27 mouse cellular contexts compared by ENCODE assay signal in the genomic region with DNA sequence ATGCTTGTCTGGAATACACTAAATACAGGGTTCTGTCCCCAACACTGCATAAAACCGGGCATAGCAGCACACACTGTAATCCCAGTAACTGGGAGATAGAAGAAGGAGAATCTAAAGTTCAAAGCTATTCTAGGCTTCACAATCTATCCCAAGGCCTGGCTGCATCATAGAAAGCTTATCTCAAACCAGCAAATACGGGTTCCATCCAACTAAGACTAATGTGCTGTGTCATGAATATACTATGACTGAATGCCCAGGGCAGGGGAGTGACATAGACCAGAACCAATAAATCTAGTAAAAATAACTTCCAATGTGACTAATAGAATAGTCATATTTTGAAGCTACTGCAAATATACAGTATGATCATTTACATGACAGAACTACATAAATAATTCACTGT. TPM values are rescaled to one million over a fixed set of nuclear protein-coding genes. Genes with fewer than 3 reads are reported as not detected.
DNase-seq lines count a peak whose midpoint lies in the region; ATAC-seq lines count a peak whose summit lies in the region.
"Had no signal": no experiment of that assay in that cellular context is flagged by ENCODE, and none has a peak within 500 bp of the region (broad histone marks: within the 10 kb centered on the region; RNA-seq: fewer than 3 reads in every experiment).

No protein-coding gene starts in this region.

- ATAC-seq in heart, embryonic 16.5 days (replicated peaks; ENCODE audit: extremely low read depth, insufficient read depth, low FRiP score) = peak; percentile 63
- ATAC-seq: forebrain, embryonic 13.5 days; forebrain, embryonic 16.5 days; Patski had no signal

- H3K27ac ChIP-seq in heart, embryonic 16.5 days (ENCODE audit: low read length) = peak overlapping the region; percentile 45
- H3K27ac ChIP-seq: embryonic facial prominence, embryonic 10.5 days; embryonic facial prominence, embryonic 13.5 days; forebrain, embryonic 10.5 days; forebrain, embryonic 13.5 days; hindbrain, embryonic 12.5 days; hindbrain, embryonic 15.5 days had no signal

- H3K9ac ChIP-seq in heart, embryonic 16.5 days (ENCODE audit: low read length) = no peak overlapping the region
- H3K9ac ChIP-seq: embryonic facial prominence, embryonic 13.5 days; forebrain, embryonic 13.5 days; hindbrain, embryonic 12.5 days; hindbrain, embryonic 15.5 days had no signal

- H3K36me3 ChIP-seq in heart, embryonic 16.5 days (ENCODE audit: control insufficient read depth, insufficient read depth) = no peaks in the 10 kb centered on the region
- H3K36me3 ChIP-seq: embryonic facial prominence, embryonic 10.5 days; embryonic facial prominence, embryonic 13.5 days; forebrain, embryonic 10.5 days; G1E; hindbrain, embryonic 12.5 days; hindbrain, embryonic 15.5 days had no signal

- H3K4me1 ChIP-seq in heart, embryonic 16.5 days (ENCODE audit: control insufficient read depth, insufficient read depth, low read length) = peaks cover 20% of the 10 kb centered on the region; the same call in 1 of the 2 replicates

- intact Hi-C loops in heart, postnatal 14 days (cut with DNase I) = no loop called here

- 30% methylated on average over 2 of the region's 2 CpGs for WGBS in heart, embryonic 16.5 days

- H3K9me3 ChIP-seq in heart, embryonic 16.5 days (replicated peaks; ENCODE audit: control insufficient read depth, low read length) = no peaks in the 10 kb centered on the region
- H3K9me3 ChIP-seq: embryonic facial prominence, embryonic 10.5 days; embryonic facial prominence, embryonic 13.5 days; forebrain, embryonic 10.5 days; forebrain, embryonic 13.5 days; G1E; hindbrain, embryonic 12.5 days; hindbrain, embryonic 15.5 days had no signal

- no peak overlapping the region for H3K4me2 ChIP-seq in heart, embryonic 16.5 days (ENCODE audit: low read depth, low read length)
- H3K4me2 ChIP-seq: embryonic facial prominence, embryonic 13.5 days; forebrain, embryonic 13.5 days; hindbrain, embryonic 12.5 days; hindbrain, embryonic 15.5 days had no signal

- no peaks in the 10 kb centered on the region for H3K27me3 ChIP-seq in heart, embryonic 16.5 days (ENCODE audit: control insufficient read depth, insufficient read depth, low read length)
- H3K27me3 ChIP-seq: CH12.LX; embryonic facial prominence, embryonic 13.5 days; forebrain, embryonic 13.5 days; hindbrain, embryonic 12.5 days; hindbrain, embryonic 15.5 days; Patski had no signal

- no peak overlapping the region for H3K4me3 ChIP-seq in heart, embryonic 16.5 days (ENCODE audit: low read length)
- H3K4me3 ChIP-seq: embryonic facial prominence, embryonic 10.5 days; embryonic facial prominence, embryonic 13.5 days; forebrain, embryonic 10.5 days; forebrain, embryonic 13.5 days; hindbrain, embryonic 12.5 days; hindbrain, embryonic 15.5 days had no signal

- peak; percentile 10 for DNase-seq in adrenal gland, adult 2 months
- DNase-seq in adrenal gland, adult 8-10 months = no peak
- DNase-seq in heart, adult 8-10 months (ENCODE audit: low spot score) = peak; percentile 7
- no peak for DNase-seq in heart, adult 11 months
- no peak for DNase-seq in heart, postnatal 14 days
- DNase-seq in 3T3-L1 (ENCODE audit: low read depth, low spot score) = peak; percentile 59
- no peak for DNase-seq in cerebellum, postnatal 4 days (ENCODE audit: low spot score in 2 of 2)
- DNase-seq: B cell, adult 2 months; cerebellum, adult 11 months; cerebellum, adult 2 months; cerebellum, adult 9-11 months; cerebellum, postnatal 25 days; embryo, embryonic 11 days; gastrocnemius, postnatal 14 days; kidney, adult 18-20 months; kidney, adult 9 months had no signal

RNA-seq across cellular contexts. Expression of a gene that starts 35.0 kb away (rescaled TPM):
- total RNA-seq in adrenal gland, adult 2 months (2021) = 1 to 10 TPM; 4.9 to 7.6 TPM
- polyA plus RNA-seq in adrenal gland, adult 2 months (2012; rRNA removed) = 2.3 and 5.0 TPM in 2 replicates
- total RNA-seq in adrenal gland, adult 8-10 months (2022) = 10 to 100 TPM in 2 of 4 experiments, 1 to 10 TPM in 2; 2.5 to 16.0 (median 6.7) TPM
- total RNA-seq in heart, adult 8-10 months (2022) = 1 to 10 TPM; 2.5 to 4.4 (median 3.2) TPM
- 2.3 and 4.3 TPM in 2 replicates for polyA plus RNA-seq in heart, embryonic 16.5 days (2015; fragmentation: Nextera tagmentation; extraction: Ambion mirVana)
- total RNA-seq in heart, postnatal 14 days (2021) = 1 to 10 TPM; 6.2 to 6.7 TPM
- total RNA-seq: CH12.LX had no signal
- polyA plus RNA-seq: G1E had no signal

Comparison
In these comparisons a context has a peak if more than half of its experiments do, and no peak if none do; other contexts are left out.
1. DNase-seq: peak in adrenal gland, adult 2 months (single experiment), heart, adult 8-10 months (single experiment) and 3T3-L1 (single experiment); none in adrenal gland, adult 8-10 months (single experiment), heart, adult 11 months (single experiment), heart, postnatal 14 days (0 of 2) and cerebellum, postnatal 4 days (0 of 2).